Mouse (Mus musculus): ENCODE data around the gene Zbtb20.
A peak's percentile ranks its signal among the peaks of the same experiment; 100 is the strongest.

Zbtb20 gene

GRCm38 (mm10) chr16:43458726-43459223 lies 583.1 kb downstream of the Zbtb20 start:
- no peak for DNase-seq

GRCm38 (mm10) chr16:43461745-43462378 lies 586.2 kb downstream of the Zbtb20 start:
- no peak for DNase-seq

- DNase-seq: peak; percentile 26
Measured at GRCm38 (mm10) chr16:43462470-43463455, 587.1 kb downstream of the Zbtb20 start.

- DNase-seq: no peak
Measured at GRCm38 (mm10) chr16:43463684-43464475, 588.2 kb downstream of the Zbtb20 start.

GRCm38 (mm10) chr16:43464476-43465080 lies 588.9 kb downstream of the Zbtb20 start:
- DNase-seq: peak; percentile 67

- no peak for DNase-seq
Measured at GRCm38 (mm10) chr16:43465368-43465839, 589.7 kb downstream of the Zbtb20 start.

- DNase-seq: no peak
Measured at GRCm38 (mm10) chr16:43465921-43466748, 590.5 kb downstream of the Zbtb20 start.

- DNase-seq: no peak
Measured at GRCm38 (mm10) chr16:43466749-43467065, 591.0 kb downstream of the Zbtb20 start.

- DNase-seq: no peak
Measured at GRCm38 (mm10) chr16:43471060-43471459, 595.4 kb downstream of the Zbtb20 start.

GRCm38 (mm10) chr16:43474941-43475728 lies 599.5 kb downstream of the Zbtb20 start:
- DNase-seq: no peak

GRCm38 (mm10) chr16:43476921-43477320 lies 601.2 kb downstream of the Zbtb20 start:
- no peak for DNase-seq

GRCm38 (mm10) chr16:43478352-43478751 lies 602.7 kb downstream of the Zbtb20 start:
- no peak for DNase-seq

- no peak for DNase-seq
Measured at GRCm38 (mm10) chr16:43480532-43480931, 604.9 kb downstream of the Zbtb20 start.

- no peak for DNase-seq
Measured at GRCm38 (mm10) chr16:43482125-43482524, 606.4 kb downstream of the Zbtb20 start.

- DNase-seq: no peak
Measured at GRCm38 (mm10) chr16:43482738-43483137, 607.1 kb downstream of the Zbtb20 start.

GRCm38 (mm10) chr16:43484400-43484799 lies 608.7 kb downstream of the Zbtb20 start:
- DNase-seq: no peak

GRCm38 (mm10) chr16:43489362-43489761 lies 613.7 kb downstream of the Zbtb20 start:
- no peak for DNase-seq

GRCm38 (mm10) chr16:43489984-43490383 lies 614.3 kb downstream of the Zbtb20 start:
- no peak for DNase-seq

- DNase-seq: no peak
Measured at GRCm38 (mm10) chr16:43492863-43493262, 617.2 kb downstream of the Zbtb20 start.

- DNase-seq: no peak
Measured at GRCm38 (mm10) chr16:43493596-43494385, 618.1 kb downstream of the Zbtb20 start.
